Mouse (Mus musculus): Measurements from ENCODE around the gene Hecw2.

- TF ChIP-seq EP300 (IDR thresholded peaks at IDR 0.05; ENCODE audit: low read depth) (no peak), CTCF (IDR thresholded peaks at IDR 0.05; ENCODE audit: low read depth) (no peak)
Observed at GRCm38 (mm10) chr1:53867316-53867715, 327.7 kb downstream of the Hecw2 start.

Measured in liver, embryonic 14.5 days (tissue).